Mouse (Mus musculus): ENCODE measurements at regions not wholly inside any gene's neighbourhood (a gene's known extent, or its start where the extent isn't known, plus 50 kb on each side); places are given as distances from the start of the nearest gene placed in this dataset.

DNA sequence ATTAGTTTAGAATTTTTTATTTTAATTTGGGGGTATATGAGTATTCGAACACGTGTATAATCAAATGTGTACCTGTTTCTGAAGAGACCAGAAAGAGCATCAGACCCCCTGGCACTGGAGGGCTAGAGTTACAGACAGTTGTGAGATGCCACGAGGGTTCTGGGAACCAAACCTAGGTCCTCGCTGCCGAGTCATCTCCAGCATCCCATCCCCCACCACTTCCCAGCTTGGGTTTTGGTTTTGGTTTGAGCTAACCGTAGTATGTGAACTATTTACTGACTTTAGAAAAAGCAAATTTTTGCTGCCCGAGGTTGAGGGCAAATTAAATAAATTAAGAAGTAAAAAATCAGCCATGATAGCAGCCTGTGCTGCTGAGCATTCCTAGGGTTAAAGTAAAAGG lies 74.9 kb upstream of the Epcam start:
- H3K27ac ChIP-seq (ENCODE audit: control insufficient read depth, low read depth, low read length) = no peak overlapping the region
- no peak for DNase-seq (ENCODE audit: low read depth, low spot score)

DNA sequence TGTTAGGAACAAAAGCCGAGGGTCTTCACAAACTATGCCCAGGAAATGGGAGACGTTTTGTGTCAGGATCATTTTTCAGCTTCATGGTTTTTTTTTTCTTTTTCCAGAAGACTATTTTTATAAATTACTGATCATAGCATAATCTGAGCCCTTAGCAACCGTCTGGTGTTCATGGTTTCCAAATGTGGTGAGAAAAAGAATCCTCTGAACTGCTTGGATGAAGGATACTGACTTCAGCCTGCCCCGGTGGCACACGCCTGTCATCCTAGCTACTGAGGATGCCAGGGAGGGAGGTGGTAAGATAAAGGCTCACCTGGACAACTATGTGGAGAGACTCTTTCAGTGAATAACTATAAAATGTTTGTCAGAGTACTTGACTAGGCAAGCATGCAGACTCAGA lies 72.4 kb upstream of the Epcam start:
- no peaks in the 10 kb centered on the region; a peak in 1 of 4 replicates for H3K27me3 ChIP-seq (ENCODE audit: control insufficient read depth in 1 of 2, insufficient read depth in 2 of 2, low read length in 2 of 2)
- no peak for DNase-seq (ENCODE audit: low read depth, low spot score)
- no peaks in the 10 kb centered on the region for H3K9me3 ChIP-seq (replicated peaks; ENCODE audit: insufficient read depth, low read length)
- no peak overlapping the region for H3K27ac ChIP-seq (ENCODE audit: control insufficient read depth, low read depth, low read length)
- H3K4me3 ChIP-seq (ENCODE audit: control insufficient read depth in 1 of 2, insufficient read depth in 1 of 2, low read depth in 2 of 2, low read length in 2 of 2) = no peak overlapping the region
- H3K9ac ChIP-seq (ENCODE audit: control insufficient read depth, low read depth, low read length, poor library complexity, severe bottlenecking) = no peak overlapping the region
- no peaks in the 10 kb centered on the region for H3K36me3 ChIP-seq (ENCODE audit: control insufficient read depth in 1 of 2, insufficient read depth in 2 of 2, low read length in 2 of 2)
- no peaks in the 10 kb centered on the region for H3K4me1 ChIP-seq (ENCODE audit: control insufficient read depth in 1 of 2, insufficient read depth in 2 of 2, low read length in 2 of 2)
- no peaks in the 10 kb centered on the region for H3K79me2 ChIP-seq (ENCODE audit: control insufficient read depth, insufficient read depth, low read length, poor library complexity)
- TF ChIP-seq MAFK (IDR thresholded peaks at IDR 0.05; ENCODE audit: borderline replicate concordance, low read depth, low read length) (no peak), TAL1 (IDR thresholded peaks at IDR 0.05; ENCODE audit: low read length) (no peak), MYB (IDR thresholded peaks at IDR 0.05; ENCODE audit: low read depth, low read length) (no peak), KAT2A (conservative IDR thresholded peaks at IDR 0.05; ENCODE audit: low read depth, low read length) (no peak), MEF2A (IDR thresholded peaks at IDR 0.05; ENCODE audit: extremely low read depth, insufficient replicate concordance, low read depth, low read length, poor library complexity, severe bottlenecking) (no peak), EP300 (IDR thresholded peaks at IDR 0.05; ENCODE audit: low read depth in 1 of 2, low read length in 2 of 2) (no peak), CHD2 (IDR thresholded peaks at IDR 0.05; ENCODE audit: low read length) (no peak), USF2 (IDR thresholded peaks at IDR 0.05; ENCODE audit: borderline replicate concordance in 1 of 2, insufficient read depth in 1 of 2, low read depth in 1 of 2, low read length in 2 of 2) (no peak), MAZ (IDR thresholded peaks at IDR 0.05; ENCODE audit: low read depth, low read length) (no peak), NELFE (IDR thresholded peaks at IDR 0.05; ENCODE audit: low read depth, low read length) (no peak), SMC3 (IDR thresholded peaks at IDR 0.05; ENCODE audit: low read depth, low read length) (no peak), TCF12 (IDR thresholded peaks at IDR 0.05; ENCODE audit: low read depth, low read length) (no peak), SIN3A (IDR thresholded peaks at IDR 0.05; ENCODE audit: low read length) (no peak), UBTF (IDR thresholded peaks at IDR 0.05; ENCODE audit: borderline replicate concordance, insufficient read depth, low read depth, low read length) (no peak)

More for the DNA sequence above, 74.9 kb upstream of the Epcam start:
- H3K9ac ChIP-seq (ENCODE audit: control insufficient read depth, low read depth, low read length, poor library complexity, severe bottlenecking) = no peak overlapping the region
- peaks cover 0 to 2% of the 10 kb centered on the region in 2 experiments; a peak in 1 of 4 replicates for H3K4me1 ChIP-seq (ENCODE audit: control insufficient read depth in 1 of 2, insufficient read depth in 2 of 2, low read length in 2 of 2)
- no peak for TF ChIP-seq MXI1 (IDR thresholded peaks at IDR 0.05; ENCODE audit: low read depth, low read length)
- TF ChIP-seq MAFK (IDR thresholded peaks at IDR 0.05; ENCODE audit: borderline replicate concordance, low read depth, low read length) = no peak
- no peak for TF ChIP-seq RCOR1 (IDR thresholded peaks at IDR 0.05; ENCODE audit: low read depth, low read length)
- no peak for TF ChIP-seq E2F4 (IDR thresholded peaks at IDR 0.05; ENCODE audit: borderline replicate concordance, low read depth, low read length)
- no peak for TF ChIP-seq UBTF (IDR thresholded peaks at IDR 0.05; ENCODE audit: borderline replicate concordance, insufficient read depth, low read depth, low read length)
- H3K4me3 ChIP-seq (ENCODE audit: control insufficient read depth in 1 of 2, insufficient read depth in 1 of 2, low read depth in 2 of 2, low read length in 2 of 2) = no peak overlapping the region
- H3K9me3 ChIP-seq (replicated peaks; ENCODE audit: insufficient read depth, low read length) = no peaks in the 10 kb centered on the region
- H3K27me3 ChIP-seq (ENCODE audit: control insufficient read depth in 1 of 2, insufficient read depth in 2 of 2, low read length in 2 of 2) = no peaks in the 10 kb centered on the region; a peak in 1 of 4 replicates
- no peaks in the 10 kb centered on the region for H3K79me2 ChIP-seq (ENCODE audit: control insufficient read depth, insufficient read depth, low read length, poor library complexity)
- H3K36me3 ChIP-seq (ENCODE audit: control insufficient read depth in 1 of 2, insufficient read depth in 2 of 2, low read length in 2 of 2) = no peaks in the 10 kb centered on the region

Measured in MEL (cell line).